ENCODE assay signal across 10 mouse cellular contexts in genomic region chr1:35849406-35850190, GRCm38 (mm10).
A peak's percentile ranks its signal among the peaks of the same experiment; 100 is the strongest.
DNase-seq lines count a peak whose midpoint lies in the region; ATAC-seq lines count a peak whose summit lies in the region.
"Had no signal": no experiment of that assay in that cellular context is flagged by ENCODE, and none has a peak within 500 bp of the region (broad histone marks: within the 10 kb centered on the region; RNA-seq: fewer than 3 reads in every experiment).

No protein-coding gene starts in this region.

- H3K36me3 ChIP-seq in kidney, embryonic 14.5 days (ENCODE audit: control insufficient read depth, insufficient read depth, low read length), result no peaks in the 10 kb centered on the region

- no peaks in the 10 kb centered on the region for H3K27me3 ChIP-seq in kidney, embryonic 14.5 days (ENCODE audit: control insufficient read depth, insufficient read depth, low read length)

- no peak overlapping the region for H3K9ac ChIP-seq in kidney, embryonic 14.5 days (ENCODE audit: low read depth, low read length)

- DNase-seq in adrenal gland, postnatal 10 days, result peak; percentile 39
- DNase-seq in adrenal gland, postnatal 4 days (ENCODE audit: low spot score in 2 of 2), result no peak
- DNase-seq in kidney, adult 9 months, result peak; percentile 11
- no peak for DNase-seq in kidney, postnatal 25 days
- DNase-seq in CD4-positive helper T cell, adult 2 months (ENCODE audit: low read depth, low spot score), result peak; percentile 7
- peak; percentile 23 to 51 for DNase-seq in heart, postnatal 10 days
- no peak for DNase-seq in thymus, postnatal 36 days
- DNase-seq: gastrocnemius, postnatal 25 days; thymus, postnatal 14 days had no signal

- no peak overlapping the region for H3K4me2 ChIP-seq in kidney, embryonic 14.5 days (replicated peaks; ENCODE audit: low read depth, low read length)

- H3K4me1 ChIP-seq in kidney, embryonic 14.5 days (ENCODE audit: control insufficient read depth, insufficient read depth, low read length), result no peaks in the 10 kb centered on the region

- H3K4me3 ChIP-seq in kidney, embryonic 14.5 days (ENCODE audit: low read length), result no peak overlapping the region

- WGBS in kidney, embryonic 14.5 days, result 83% methylated on average over 11 of the region's 11 CpGs

- no peaks in the 10 kb centered on the region for H3K9me3 ChIP-seq in kidney, embryonic 14.5 days (ENCODE audit: control insufficient read depth, low read length)

- no peak overlapping the region for H3K27ac ChIP-seq in kidney, embryonic 14.5 days (ENCODE audit: low read depth, low read length)

- intact Hi-C loops in heart, postnatal 10 days (cut with DNase I), result loop anchor here (10.0 kb wide), 1 partner anchor 285 kb away; no protein-coding TSS in a partner anchor

- no peak for ATAC-seq in kidney, embryonic 14.5 days (ENCODE audit: low FRiP score, low TSS enrichment)

Comparison
In these comparisons a context has a peak if more than half of its experiments do, and no peak if none do; other contexts are left out.
1. DNase-seq: peak in adrenal gland, postnatal 10 days (single experiment), kidney, adult 9 months (single experiment), CD4-positive helper T cell, adult 2 months (single experiment) and heart, postnatal 10 days (2 of 2); none in adrenal gland, postnatal 4 days (0 of 2), kidney, postnatal 25 days (0 of 2) and thymus, postnatal 36 days (0 of 2).